Mouse (Mus musculus): ENCODE measurements around the gene Lexm.

GRCm38 (mm10) chr4:106548113-106548512 is 68.9 kb downstream of the Lexm start:
- TF ChIP-seq CTCF (IDR thresholded peaks at IDR 0.05; ENCODE audit: low read depth, low read length) (no peak), POLR2A (IDR thresholded peaks at IDR 0.05; ENCODE audit: insufficient read depth, low read length) (no peak), EP300 (IDR thresholded peaks at IDR 0.05; ENCODE audit: insufficient read depth, low read depth, low read length) (no peak)

All from ES-Bruce4 (cell line).